Mouse (Mus musculus) CH12F3 (cell line): ENCODE results near the gene Gm5591.
"Not testable (repeated sequence)": the region's sequence is repeated elsewhere in the genome, so short reads cannot be mapped to it uniquely, and the experiment has no call there.

Experiments
- in situ Hi-C: fragments of 300-500 bp; cut with MboI; formaldehyde crosslinking; loops from 2 replicates; pipeline ENCODE4 v1.14.3; 2020; ENCODE audit warnings: low sequenced_read_pairs

The Gm5591 gene

DNA sequence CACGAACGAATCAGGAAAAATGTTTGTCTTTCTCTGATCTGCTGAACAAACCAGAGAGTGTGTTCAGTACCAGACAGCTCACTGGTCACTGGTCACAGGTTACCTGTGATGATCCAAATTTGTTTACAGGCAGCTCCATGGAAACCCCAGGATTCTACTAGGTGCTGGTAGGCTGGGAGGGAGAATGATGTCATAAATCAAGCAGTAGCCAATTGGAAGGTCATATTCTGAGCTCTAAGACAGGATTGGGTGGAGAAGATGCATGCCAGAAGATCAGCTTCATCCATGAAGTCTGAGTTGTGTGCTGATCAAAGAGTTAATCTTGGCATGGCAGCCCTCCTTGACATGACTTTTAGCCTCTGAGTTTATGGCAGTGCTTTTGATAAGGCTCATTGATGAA, at the start of gene Gm5591:
TSS of gene Gm5591 (minus strand) at position 101 of the 400 bp plus-strand sequence.
- in situ Hi-C loops: not testable (repeated sequence)

DNA sequence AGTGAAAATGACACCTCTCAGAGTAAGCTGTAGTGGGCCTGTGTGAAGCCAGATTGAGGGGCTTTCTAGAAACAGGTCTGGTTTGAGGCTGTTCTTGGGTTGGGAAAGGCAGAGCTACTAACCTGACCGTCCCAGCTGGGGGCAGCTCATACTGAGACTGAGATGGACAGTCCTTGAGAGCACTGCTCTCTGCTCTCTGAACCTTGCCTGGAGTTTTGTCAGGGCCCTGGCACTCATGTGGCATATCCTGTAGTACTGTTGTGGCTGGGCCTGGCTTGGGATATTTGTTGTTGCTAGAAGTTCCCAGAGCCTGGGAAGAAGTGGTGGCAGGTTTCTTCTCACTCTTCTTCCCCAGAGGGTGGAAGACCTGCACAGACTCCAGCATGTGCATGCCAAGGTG, 39.5 kb downstream of the Gm5591 start:
- in situ Hi-C loops: not testable (repeated sequence)
